Mouse (Mus musculus) WW6 (cell line): Measurements from ENCODE around the gene Hnrnpll.

ENCODE experiments used
- DNase-seq: peaks from one replicate; pipeline ENCODE4 v3.0.0-alpha.2; 2013; ENCODE audit warnings: low read depth, low spot score

Gene Hnrnpll

GRCm38 (mm10) chr17:79999631-80000030 is 62.5 kb downstream of the Hnrnpll start:
- no peak for DNase-seq

- no peak for DNase-seq
Observed at GRCm38 (mm10) chr17:79998986-79999385, 63.1 kb downstream of the Hnrnpll start.

GRCm38 (mm10) chr17:79995091-79995691 is 66.9 kb downstream of the Hnrnpll start:
- DNase-seq, result no peak

GRCm38 (mm10) chr17:79992114-79992513 is 70.0 kb downstream of the Hnrnpll start:
- no peak for DNase-seq

- DNase-seq, result no peak
Observed at GRCm38 (mm10) chr17:79991166-79991958, 70.8 kb downstream of the Hnrnpll start.

- DNase-seq, result no peak
Observed at GRCm38 (mm10) chr17:79990161-79990560, 72.0 kb downstream of the Hnrnpll start.

GRCm38 (mm10) chr17:79984450-79984849 is 77.7 kb downstream of the Hnrnpll start:
- DNase-seq, result no peak

GRCm38 (mm10) chr17:79982955-79983529 is 79.1 kb downstream of the Hnrnpll start:
- no peak for DNase-seq

GRCm38 (mm10) chr17:79982548-79982947 is 79.6 kb downstream of the Hnrnpll start:
- DNase-seq, result no peak

- DNase-seq, result no peak
Observed at GRCm38 (mm10) chr17:79981758-79982481, 80.2 kb downstream of the Hnrnpll start.

GRCm38 (mm10) chr17:79981348-79981747 is 80.8 kb downstream of the Hnrnpll start:
- no peak for DNase-seq

GRCm38 (mm10) chr17:79980421-79981120 is 81.6 kb downstream of the Hnrnpll start:
- DNase-seq, result no peak
